Mouse (Mus musculus): ENCODE measurements at regions not wholly inside any gene's neighbourhood (a gene's known extent, or its start where the extent isn't known, plus 50 kb on each side); places are given as distances from the start of the nearest gene placed in this dataset.
A peak's percentile ranks its signal among the peaks of the same experiment; 100 is the strongest.

DNA sequence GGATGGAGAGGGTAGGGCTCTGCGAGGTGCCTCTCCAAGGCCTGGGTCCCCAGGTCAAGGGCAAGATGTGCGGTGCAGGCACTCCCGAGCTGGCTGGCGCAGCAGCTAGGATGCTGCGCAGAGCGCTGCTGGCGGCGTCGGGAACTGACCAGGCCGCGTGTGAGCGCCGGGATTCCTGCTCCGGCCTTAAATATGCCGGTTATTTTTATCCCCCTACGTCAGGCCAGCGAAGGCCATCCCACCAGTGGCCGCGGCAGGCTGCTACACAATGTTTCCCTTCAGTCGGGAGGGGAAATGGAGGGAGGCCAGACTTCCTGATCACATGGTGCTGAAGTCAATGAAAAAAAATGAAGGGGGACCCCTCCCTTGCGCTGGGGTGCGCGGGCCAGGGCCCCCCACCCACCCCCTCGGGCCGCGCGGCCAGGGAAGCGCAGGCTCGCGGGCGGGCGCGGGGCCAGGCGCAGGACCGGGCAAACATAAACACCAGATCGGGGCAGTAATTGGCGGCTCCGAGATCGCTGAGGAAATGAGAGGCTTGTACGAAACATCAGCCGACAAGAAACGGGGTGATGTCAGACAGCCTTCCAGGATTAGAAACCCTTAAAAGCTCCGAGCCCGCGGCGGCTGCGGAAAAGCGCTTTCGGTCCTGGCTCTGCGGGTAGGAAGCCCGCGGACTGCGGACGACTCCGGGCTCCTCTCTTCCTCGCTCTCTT is 118.9 kb upstream of the Klf4 start:
- TF ChIP-seq BHLHE40 (IDR thresholded peaks at IDR 0.05; ENCODE audit: low read depth, low read length) (no peak), CTCF (conservative IDR thresholded peaks at IDR 0.05 in 1 of 2, IDR thresholded peaks at IDR 0.05 in 1 of 2; ENCODE audit: low read depth in 2 of 2, low read length in 2 of 2) (no peak), MAZ (IDR thresholded peaks at IDR 0.05; ENCODE audit: low read depth, low read length) (no peak), MXI1 (IDR thresholded peaks at IDR 0.05; ENCODE audit: low read depth, low read length) (no peak), UBTF (IDR thresholded peaks at IDR 0.05; ENCODE audit: low read depth, low read length) (peak; percentile 59), EP300 (IDR thresholded peaks at IDR 0.05; ENCODE audit: low read length) (no peak), MEF2A (IDR thresholded peaks at IDR 0.05; ENCODE audit: borderline replicate concordance, low read depth, low read length) (peak; percentile 81), POLR2A (IDR thresholded peaks at IDR 0.05; ENCODE audit: low read depth, low read length) (no peak; the same call in 1 of the 2 replicates), E2F4 (IDR thresholded peaks at IDR 0.05; ENCODE audit: insufficient replicate concordance, low read depth, low read length) (no peak), ZC3H11A (IDR thresholded peaks at IDR 0.05; ENCODE audit: low read depth, low read length) (no peak), IRF4 (IDR thresholded peaks at IDR 0.05; ENCODE audit: low read depth, low read length) (no peak)

Measured in CH12.LX (cell line).